Mouse (Mus musculus) megakaryocyte progenitor cell, adult 5-6 weeks (primary cell): Measurements from ENCODE around the gene Vamp8. TPM values are rescaled to one million over a fixed set of nuclear protein-coding genes. Genes with fewer than 3 reads are reported as not detected.
A peak's percentile ranks its signal among the peaks of the same experiment; 100 is the strongest.

Experiments
- ATAC-seq: replicated peaks from 2 replicates; pipeline ENCODE4 v1.8.0; 2016; ENCODE audit warnings: mild to moderate bottlenecking, moderate TSS enrichment, inconsistent platforms; ENCODE audit not compliant: poor library complexity
- total RNA-seq, 2 experiments: library from RNA; stranded (forward) in 1 of 2; stranded (reverse) in 1 of 2; fragments of 157-497, 149-512 nt in 1 of 2; fragments of 200-1000 nt in 1 of 2; gene quantifications; 2 replicates each; pipeline versions ENCODE4 v1.2.3 to v1.2.4; 2015 to 2017

Vamp8 gene
- total RNA-seq, 2 experiments from 2014 or later: 240 to 267 TPM

- ATAC-seq: peak; percentile 67
Observed at GRCm38 (mm10) chr6:72374820-72375563, 15.5 kb downstream of the Vamp8 start.

DNA sequence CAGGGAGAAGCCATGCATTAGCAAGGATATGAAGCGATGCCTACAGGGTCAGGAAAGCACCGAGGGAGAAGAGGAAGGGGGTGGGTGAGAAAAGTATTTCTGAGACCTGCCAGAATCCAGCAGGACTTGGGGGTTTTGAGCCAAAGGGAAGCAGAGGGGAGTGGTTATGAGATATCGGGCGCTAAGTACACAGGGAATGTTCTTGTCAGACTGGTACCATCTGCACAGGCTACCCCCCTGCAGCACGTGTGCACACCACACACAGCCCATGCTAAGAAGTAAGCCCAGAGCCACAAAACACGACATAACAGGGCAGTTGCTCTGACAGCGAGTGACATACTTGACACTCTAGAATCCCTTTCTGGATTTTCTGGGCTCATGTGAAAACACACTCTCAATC lies 16.3 kb downstream of the Vamp8 start:
- no peak for ATAC-seq

GRCm38 (mm10) chr6:72373184-72373583 lies 17.3 kb downstream of the Vamp8 start:
- ATAC-seq: no peak

DNA sequence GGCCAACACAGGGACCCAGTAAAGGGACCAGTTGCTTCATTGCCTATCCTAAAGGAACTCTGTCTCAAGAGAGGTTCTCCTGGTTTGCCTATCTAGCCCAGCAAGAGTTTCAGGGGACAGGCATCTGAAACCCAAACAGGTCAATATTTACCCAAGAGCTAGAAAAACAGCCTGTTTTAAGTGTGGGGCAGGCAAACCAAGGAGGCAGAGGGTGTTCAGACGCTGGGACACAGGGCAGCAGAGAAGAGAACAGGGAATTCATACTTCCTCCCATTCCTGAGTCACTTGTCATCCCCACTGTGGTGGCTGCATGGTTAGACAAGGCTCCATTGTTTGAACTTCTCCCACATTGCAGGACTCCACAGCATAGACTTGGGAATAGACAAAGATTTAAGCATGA lies 18.9 kb downstream of the Vamp8 start:
- no peak for ATAC-seq

DNA sequence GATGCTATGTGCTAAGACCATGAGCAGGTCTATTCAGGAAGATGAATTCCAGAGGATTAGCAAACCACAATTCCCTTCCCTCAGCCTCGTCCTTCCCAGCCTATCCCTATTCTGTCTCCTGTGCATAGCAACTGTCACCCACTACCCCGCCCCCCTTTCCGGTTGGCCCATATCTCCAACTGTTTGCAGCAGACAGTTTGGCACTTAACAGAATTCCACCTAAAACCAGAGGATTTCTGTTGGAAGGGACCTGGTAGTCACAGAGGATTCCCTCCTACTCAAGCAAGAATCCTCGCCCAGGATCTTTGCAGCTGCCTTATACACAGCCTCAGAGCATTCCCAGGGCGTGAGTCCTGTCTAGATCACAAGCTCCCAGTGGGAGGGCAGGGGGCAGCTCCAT lies 19.4 kb downstream of the Vamp8 start:
- no peak for ATAC-seq

DNA sequence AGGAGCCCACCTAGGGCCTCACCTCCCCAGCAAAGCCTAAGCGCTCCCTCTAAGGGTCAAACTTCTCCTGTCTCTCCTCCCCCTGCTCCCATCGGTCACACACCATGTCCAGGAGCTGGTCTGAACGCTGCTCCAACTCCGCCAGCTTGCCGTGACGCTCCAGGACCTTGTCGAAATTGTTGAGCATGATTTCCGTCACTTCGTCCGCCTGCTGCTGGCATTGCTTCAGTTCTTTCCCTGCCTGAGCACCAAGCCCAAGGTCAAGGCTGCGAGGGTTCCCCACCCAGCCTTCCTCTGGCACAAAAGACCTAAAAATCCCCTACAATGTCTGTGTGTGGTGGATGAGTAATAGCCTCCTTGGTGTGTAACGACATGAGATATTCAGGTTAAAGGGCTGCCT lies 20.4 kb downstream of the Vamp8 start:
- ATAC-seq: no peak

GRCm38 (mm10) chr6:72369557-72369956 lies 20.9 kb downstream of the Vamp8 start:
- peak; percentile 51 for ATAC-seq

GRCm38 (mm10) chr6:72367460-72367974 lies 23.0 kb downstream of the Vamp8 start:
- no peak for ATAC-seq

DNA sequence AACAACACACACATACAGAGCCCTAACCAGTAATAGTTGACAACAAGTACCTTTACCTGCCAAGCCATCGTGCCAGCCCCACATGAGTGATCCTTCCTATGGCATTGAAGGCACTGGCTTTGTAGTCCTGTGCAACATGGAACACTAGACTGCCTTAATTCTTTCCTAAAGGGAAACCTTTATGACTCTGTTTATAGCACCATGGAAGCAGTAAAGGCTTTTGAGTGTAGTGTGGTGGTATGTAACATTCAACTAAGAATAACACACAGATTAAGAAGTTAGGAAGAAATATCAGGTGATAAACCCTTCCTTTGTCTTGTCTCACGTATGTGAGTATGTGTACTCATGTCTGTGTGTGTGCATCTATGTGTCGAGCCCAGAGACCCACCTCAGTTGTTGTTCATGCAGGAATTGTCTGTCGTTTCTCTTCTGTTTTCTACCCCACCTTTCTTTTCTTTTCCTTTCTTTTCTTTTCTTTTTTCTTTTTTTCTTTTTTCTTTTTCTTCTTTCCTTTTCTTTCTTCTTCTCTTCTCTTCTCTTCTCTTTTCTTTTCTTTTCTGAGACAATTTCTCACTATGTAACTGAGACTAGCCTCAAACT lies 23.6 kb downstream of the Vamp8 start, which contains the start of gene Rnf181:
Gene Rnf181 (minus strand): TSS at position 113 of the 600 bp plus-strand sequence.
- ATAC-seq: no peak

- ATAC-seq: no peak
Observed at GRCm38 (mm10) chr6:72366304-72366703, 24.2 kb downstream of the Vamp8 start.

GRCm38 (mm10) chr6:72364985-72365384 lies 25.5 kb downstream of the Vamp8 start:
- no peak for ATAC-seq

GRCm38 (mm10) chr6:72364009-72364408 lies 26.5 kb downstream of the Vamp8 start:
- ATAC-seq: no peak

GRCm38 (mm10) chr6:72362132-72363028 lies 28.1 kb downstream of the Vamp8 start:
- ATAC-seq: peak; percentile 86

GRCm38 (mm10) chr6:72361121-72361551 lies 29.4 kb downstream of the Vamp8 start:
- ATAC-seq: peak; percentile 37

DNA sequence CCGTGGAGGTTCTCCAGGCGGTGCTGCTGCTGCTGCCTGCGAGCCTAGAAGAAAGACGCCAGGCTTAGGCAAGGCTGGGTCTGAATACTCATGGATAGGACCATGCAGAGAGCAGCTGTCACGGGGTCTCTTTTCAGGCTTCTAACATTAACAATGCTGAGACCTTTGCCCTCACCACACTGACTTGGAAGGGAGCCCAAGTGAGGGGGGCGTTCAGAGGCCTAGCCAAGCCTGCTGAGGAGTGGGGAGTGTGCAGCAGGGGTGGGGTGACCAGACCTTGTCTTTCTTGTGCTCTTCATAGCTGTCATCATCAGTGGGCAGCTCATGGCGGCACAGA lies 29.9 kb downstream of the Vamp8 start:
- no peak for ATAC-seq

- no peak for ATAC-seq
Observed at GRCm38 (mm10) chr6:72359891-72360598, 30.5 kb downstream of the Vamp8 start.

GRCm38 (mm10) chr6:72359343-72359742 lies 31.2 kb downstream of the Vamp8 start:
- ATAC-seq: no peak

GRCm38 (mm10) chr6:72358086-72358764 lies 32.3 kb downstream of the Vamp8 start:
- no peak for ATAC-seq

DNA sequence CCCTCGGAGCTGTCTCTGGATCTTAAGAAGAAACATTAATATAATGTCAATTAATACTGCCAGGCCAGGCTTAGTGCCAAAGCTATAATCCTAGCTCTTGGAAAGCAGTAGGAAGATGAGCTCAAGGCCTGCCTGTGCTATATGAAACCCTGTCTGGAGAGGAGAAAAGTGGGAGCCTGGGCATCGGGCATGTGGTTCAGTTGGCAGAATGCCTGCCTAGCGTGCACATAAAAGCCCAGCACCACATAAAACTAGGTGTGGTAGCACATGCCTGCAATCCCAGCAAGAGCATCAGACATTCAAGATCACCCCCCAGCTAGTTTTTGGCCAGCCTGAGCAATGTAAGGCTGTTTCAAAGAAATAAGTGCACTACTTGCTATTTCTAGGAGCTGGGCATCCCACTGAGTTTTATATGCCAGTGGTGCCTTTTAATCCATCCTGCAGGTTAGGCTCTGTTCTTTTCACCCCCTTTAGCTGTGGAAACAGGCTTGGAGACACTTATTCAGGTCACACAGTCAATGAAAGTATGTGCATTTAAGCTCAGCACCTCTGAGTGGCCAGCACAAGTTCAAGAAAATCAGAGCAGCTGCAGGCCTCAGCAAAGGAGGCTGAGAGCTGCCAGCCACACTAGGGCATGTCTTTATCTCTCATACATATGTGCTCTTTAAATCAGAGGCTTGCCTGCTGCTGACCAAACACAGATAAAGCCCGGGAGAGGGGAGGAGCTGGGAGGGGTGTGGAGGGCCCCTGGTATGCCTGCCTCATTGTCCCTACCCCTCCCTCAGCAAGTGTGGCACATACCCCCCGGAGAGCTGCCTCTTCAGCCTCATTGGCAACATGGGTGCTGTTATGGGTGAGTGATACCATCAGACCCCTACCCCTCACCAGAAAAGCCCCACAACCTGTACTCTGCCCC lies 33.1 kb downstream of the Vamp8 start:
- peak; percentile 51 for ATAC-seq
